Comparison of ENCODE assay signal across 14 mouse cellular contexts in the genomic region with DNA sequence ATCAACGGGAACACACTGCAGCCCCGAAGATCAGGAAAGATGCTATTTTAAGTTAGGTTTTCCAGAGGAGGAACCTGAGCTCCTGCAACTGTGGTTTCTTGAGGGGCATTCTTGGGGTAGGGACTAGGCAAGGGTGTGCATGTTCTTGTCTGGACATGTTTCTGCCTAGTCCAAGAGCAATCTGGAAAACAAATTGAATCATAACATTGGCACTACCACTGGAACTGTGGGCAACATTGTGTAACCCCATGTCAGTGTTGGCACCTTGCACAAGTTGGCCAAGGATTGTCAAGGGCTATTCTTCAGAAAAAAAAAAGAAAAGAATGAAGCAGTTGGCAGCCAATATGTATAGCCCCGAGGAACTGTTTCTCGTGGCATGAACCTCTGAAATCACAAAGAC.
DNase-seq lines count a peak whose midpoint lies in the region.
"Had no signal": no experiment of that assay in that cellular context is flagged by ENCODE, and none has a peak within 500 bp of the region (broad histone marks: within the 10 kb centered on the region; RNA-seq: fewer than 3 reads in every experiment).

No protein-coding gene starts in this region.

- peak; percentile 39 for DNase-seq in heart, adult 11 months
- DNase-seq in heart, adult 18-20 months, result no peak
- DNase-seq in Muller cell, postnatal 12 days (ENCODE audit: inconsistent ontology term), result peak; percentile 43
- DNase-seq in adrenal gland, postnatal 14 days, result peak; percentile 56
- DNase-seq in fibroblast of lung, adult 2 months (ENCODE audit: low read depth), result peak; percentile 81
- DNase-seq in embryo, embryonic 10 days (ENCODE audit: low spot score), result no peak
- no peak for DNase-seq in layer of hippocampus, postnatal 25 days (ENCODE audit: extremely low spot score in 1 of 2, low spot score in 1 of 2)
- DNase-seq: cerebellum, adult 18-20 months; cerebellum, postnatal 10 days; forebrain, postnatal 0 days; gastrocnemius, postnatal 14 days; heart, postnatal 10 days; heart, postnatal 4 days; kidney, adult 11 months had no signal

Comparison
In these comparisons a context has a peak if more than half of its experiments do, and no peak if none do; other contexts are left out.
1. DNase-seq: peak in heart, adult 11 months (single experiment), Muller cell, postnatal 12 days (single experiment), adrenal gland, postnatal 14 days (single experiment) and fibroblast of lung, adult 2 months (single experiment); none in heart, adult 18-20 months (0 of 2), embryo, embryonic 10 days (single experiment) and layer of hippocampus, postnatal 25 days (0 of 2).